Mouse (Mus musculus): ENCODE results near the gene Slc9a3r2. TPM values are rescaled to one million over a fixed set of nuclear protein-coding genes. Genes with fewer than 3 reads are reported as not detected.

The Slc9a3r2 gene
- total RNA-seq, 4 experiments from 2014 or later, result 45.9 to 78.6 (median 73.7) TPM

DNA sequence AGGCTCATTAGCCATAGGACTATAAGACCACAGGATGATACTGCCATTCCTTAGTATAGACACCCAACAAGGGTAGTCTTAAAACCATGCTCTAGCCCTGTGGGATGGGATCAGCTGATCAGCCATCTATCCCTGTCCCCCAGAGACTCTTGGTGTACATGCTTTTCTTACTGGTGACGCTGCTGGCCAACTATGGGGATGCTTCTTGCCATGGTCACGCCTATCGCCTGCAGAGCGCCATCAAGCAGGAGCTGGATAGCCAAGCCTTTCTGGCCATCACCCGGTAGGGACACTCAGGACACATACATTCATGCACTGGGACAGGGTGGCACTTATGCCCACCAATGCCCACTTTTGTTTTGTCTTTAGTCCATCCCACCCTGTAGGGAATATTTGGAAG lies 58.4 kb downstream of the Slc9a3r2 start:
- DNase-seq, result no peak

DNA sequence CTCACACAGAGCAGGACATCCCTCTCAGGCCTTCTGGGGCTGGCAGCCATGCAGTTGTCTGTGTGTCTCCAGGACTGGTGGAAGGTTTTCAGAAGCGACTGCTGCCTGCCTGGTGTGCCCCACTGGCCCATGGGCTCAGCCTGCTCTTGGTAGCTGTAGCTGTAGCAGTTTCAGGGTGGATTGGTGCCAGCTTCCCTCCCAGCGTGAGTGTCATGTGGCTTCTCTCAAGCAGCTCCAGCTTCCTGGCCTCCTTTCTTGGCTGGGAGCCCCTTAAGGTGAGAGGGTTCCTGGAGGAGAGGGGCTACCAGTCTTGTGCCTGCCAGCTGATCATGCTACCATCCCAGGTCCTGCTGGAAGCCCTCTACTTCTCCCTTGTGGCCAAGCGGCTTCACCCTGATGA lies 59.2 kb downstream of the Slc9a3r2 start:
- no peak for DNase-seq

Small RNA genes lying within 50 kb of the gene (microRNA-seq; reads per million reads assigned to microRNA genes)
- 0.84 to 1.6 reads per million in 2 experiments for gene Gm24589

Other genes with a start within 250 kb of the Slc9a3r2 start
- gene Rnps1, start 235.8 kb downstream of the Slc9a3r2 start, total RNA-seq (2022), result 10 to 100 TPM; 62.8 to 84.3 (median 75.4) TPM
- 100 to 1,000 TPM; 142 to 242 (median 189) TPM for gene Eci1, start 223.7 kb downstream of the Slc9a3r2 start, total RNA-seq (2022)
- gene Dnase1l2, start 207.2 kb downstream of the Slc9a3r2 start, total RNA-seq (2022), result 1 to 10 TPM; 2.3 to 7.2 (median 3.5) TPM
- gene E4f1, start 180.0 kb downstream of the Slc9a3r2 start, total RNA-seq (2022), result 10 to 100 TPM; 20.9 to 37.4 (median 26.4) TPM
- 100 to 1,000 TPM; 105 to 116 (median 107) TPM for gene Pgp, start 179.9 kb downstream of the Slc9a3r2 start, total RNA-seq (2022)
- gene Bricd5, start 176.4 kb downstream of the Slc9a3r2 start, total RNA-seq (2022), result under 1 TPM in 2 of 4 experiments, not detected in 2; 0.30 to 0.38 TPM
- 10 to 100 TPM; 24.3 to 37.6 (median 32.2) TPM for gene Mlst8, start 171.2 kb downstream of the Slc9a3r2 start, total RNA-seq (2022)
- gene Caskin1, start 161.7 kb downstream of the Slc9a3r2 start, total RNA-seq (2022), result 10 to 100 TPM; 49.1 to 61.2 (median 53.8) TPM
- 100 to 1,000 TPM in 3 of 4 experiments, 10 to 100 TPM in 1; 92.1 to 189 (median 132) TPM for gene Traf7, start 122.4 kb downstream of the Slc9a3r2 start, total RNA-seq (2022)
- 1 to 10 TPM in 3 of 4 experiments, under 1 TPM in 1; 0.81 to 3.5 (median 2.4) TPM for gene Rab26, start 116.1 kb downstream of the Slc9a3r2 start, total RNA-seq (2022)
- gene Pkd1, start 100.5 kb downstream of the Slc9a3r2 start, total RNA-seq (2022), result 10 to 100 TPM; 58.5 to 88.8 (median 71.0) TPM
- gene Tsc2, start 17.7 kb downstream of the Slc9a3r2 start, total RNA-seq (2022), result 100 to 1,000 TPM in 3 of 4 experiments, 10 to 100 TPM in 1; 79.2 to 135 (median 111) TPM
- gene Nthl1, start 17.6 kb downstream of the Slc9a3r2 start, total RNA-seq (2022), result 10 to 100 TPM in 3 of 4 experiments, 1 to 10 TPM in 1; 9.0 to 17.3 (median 12.1) TPM
- not detected for gene Npw, start 8.1 kb upstream of the Slc9a3r2 start, total RNA-seq (2022)
- gene Zfp598, start 19.4 kb upstream of the Slc9a3r2 start, total RNA-seq (2022), result 10 to 100 TPM; 44.9 to 59.4 (median 50.8) TPM
- 1 to 10 TPM; 2.4 to 5.5 (median 3.8) TPM for gene Syngr3, start 39.6 kb upstream of the Slc9a3r2 start, total RNA-seq (2022)
- gene Gfer, start 45.8 kb upstream of the Slc9a3r2 start, total RNA-seq (2022), result 10 to 100 TPM; 31.7 to 35.6 (median 32.6) TPM
- 10 to 100 TPM in 1 of 4 experiments, 1 to 10 TPM in 3; 2.8 to 14.8 (median 7.5) TPM for gene Noxo1, start 45.9 kb upstream of the Slc9a3r2 start, total RNA-seq (2022)
- gene Tbl3, start 57.3 kb upstream of the Slc9a3r2 start, total RNA-seq (2022), result 10 to 100 TPM; 34.3 to 40.5 (median 38.2) TPM
- gene Rnf151, start 67.7 kb upstream of the Slc9a3r2 start, total RNA-seq (2022), result not detected
- 100 to 1,000 TPM; 571 to 651 (median 615) TPM for gene Rps2, start 67.8 kb upstream of the Slc9a3r2 start, total RNA-seq (2022)
- 100 to 1,000 TPM; 199 to 268 (median 237) TPM for gene Ndufb10, start 74.2 kb upstream of the Slc9a3r2 start, total RNA-seq (2022)
- gene Rpl3l, start 77.5 kb upstream of the Slc9a3r2 start, total RNA-seq (2022), result under 1 TPM in 1 of 4 experiments, not detected in 3; 0.49 TPM
- gene Msrb1, start 86.3 kb upstream of the Slc9a3r2 start, total RNA-seq (2022), result 10 to 100 TPM; 87.3 to 91.3 (median 89.0) TPM
- gene Hs3st6, start 102.7 kb upstream of the Slc9a3r2 start, total RNA-seq (2022), result 1 to 10 TPM; 1.7 to 2.8 (median 2.4) TPM
- 1 to 10 TPM in 2 of 4 experiments, under 1 TPM in 2; 0.52 to 2.7 (median 1.1) TPM for gene Meiob, start 154.0 kb upstream of the Slc9a3r2 start, total RNA-seq (2022)
- 10 to 100 TPM; 81.9 to 99.1 (median 92.7) TPM for gene Hagh, start 189.8 kb upstream of the Slc9a3r2 start, total RNA-seq (2022)
- gene Fahd1, start 200.0 kb upstream of the Slc9a3r2 start, total RNA-seq (2022), result 10 to 100 TPM; 26.4 to 36.0 (median 32.1) TPM
- 1 to 10 TPM; 2.0 to 5.8 (median 2.7) TPM for gene Igfals, start 215.7 kb upstream of the Slc9a3r2 start, total RNA-seq (2022)
- 10 to 100 TPM; 58.9 to 66.0 (median 61.5) TPM for gene Nubp2, start 236.0 kb upstream of the Slc9a3r2 start, total RNA-seq (2022)
- gene Spsb3, start 236.3 kb upstream of the Slc9a3r2 start, total RNA-seq (2022), result 10 to 100 TPM; 31.5 to 34.0 (median 33.7) TPM
- 10 to 100 TPM; 43.6 to 80.7 (median 66.3) TPM for gene Eme2, start 244.8 kb upstream of the Slc9a3r2 start, total RNA-seq (2022)
- gene Mrps34, start 244.8 kb upstream of the Slc9a3r2 start, total RNA-seq (2022), result 100 to 1,000 TPM; 120 to 201 (median 138) TPM
- gene Nme3, start 246.2 kb upstream of the Slc9a3r2 start, total RNA-seq (2022), result 100 to 1,000 TPM in 2 of 4 experiments, 10 to 100 TPM in 2; 73.5 to 148 (median 104) TPM

All from adrenal gland, adult 8-10 months (tissue).